Mouse (Mus musculus): ENCODE data around the gene Cog7.

Gene Cog7

DNA sequence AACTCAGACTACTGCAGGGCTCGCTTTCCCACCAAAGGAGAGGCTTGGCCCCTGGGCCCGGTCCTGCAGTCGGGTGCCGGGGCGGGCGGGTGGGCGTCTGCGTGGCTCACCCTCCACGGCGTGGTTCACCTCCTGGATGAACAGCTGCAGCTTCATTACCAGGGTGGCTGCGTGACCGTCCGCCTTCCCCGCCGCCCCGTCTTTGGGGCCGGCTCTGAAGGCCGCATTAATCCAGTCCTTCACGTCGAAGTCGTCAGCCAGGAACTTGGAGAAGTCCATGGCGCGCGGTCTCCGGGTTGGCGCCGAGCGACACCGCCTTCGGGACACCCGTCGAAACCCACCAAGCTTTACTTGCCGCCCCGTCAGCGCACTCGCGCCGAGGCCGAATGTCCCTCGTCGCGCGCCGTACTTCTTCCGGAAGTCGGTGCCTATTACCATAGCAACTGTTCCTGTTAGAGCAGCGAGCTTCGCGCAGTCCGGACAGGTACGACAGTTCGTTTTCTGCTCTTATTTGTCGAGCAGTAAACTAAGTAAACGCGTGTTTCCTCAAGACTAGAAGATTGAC, at the start of gene Cog7:
Gene Cog7, minus strand, starts transcription at position 405 of the 565 bp plus-strand sequence.
- peak; percentile 97 for DNase-seq (ENCODE audit: low read depth, low spot score)

DNA sequence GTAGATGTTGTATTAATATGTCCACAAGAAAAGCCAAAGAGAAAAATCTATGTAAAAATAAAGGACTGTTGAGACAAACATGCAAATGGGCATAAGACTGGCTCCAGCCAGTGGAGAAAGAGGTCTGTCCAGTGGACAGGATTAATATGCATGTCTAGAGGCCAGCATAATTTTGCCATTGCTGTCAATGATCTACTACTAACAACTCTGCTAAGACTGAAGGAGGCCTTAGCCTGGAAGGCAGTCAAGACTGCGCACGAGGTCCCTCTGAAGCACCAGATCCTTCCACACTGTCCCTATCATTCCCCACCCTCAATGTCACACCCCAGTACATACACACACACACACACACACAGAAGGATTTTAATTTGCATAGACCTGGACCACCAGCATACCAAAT, 40.6 kb upstream of the Cog7 start:
- DNase-seq (ENCODE audit: low read depth, low spot score): no peak

- peak; percentile 96 for DNase-seq (ENCODE audit: low read depth, low spot score)
Observed at GRCm38 (mm10) chr7:122020667-122021354, 39.3 kb upstream of the Cog7 start, which contains the start of gene Gga2. Gga2 (minus strand) TSS chr7:122021222.

DNA sequence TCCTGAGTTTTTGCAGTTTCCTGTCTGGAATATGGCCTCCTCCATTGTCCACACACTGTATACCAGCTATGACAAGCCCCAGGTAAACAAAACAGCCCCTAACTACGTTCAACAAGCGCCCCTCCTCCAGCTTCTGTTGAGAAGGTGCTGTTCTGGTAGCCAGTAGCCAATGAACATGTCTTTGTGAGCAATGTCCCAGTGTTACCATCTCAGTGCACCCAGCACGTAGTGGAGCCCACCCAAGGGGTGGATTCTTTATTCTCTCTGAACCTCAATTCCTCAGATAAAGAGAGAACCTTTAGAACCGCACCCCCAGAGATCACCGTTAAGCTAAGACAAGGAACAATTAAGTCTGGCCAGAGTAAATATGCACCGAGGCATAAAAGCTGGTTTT, 38.8 kb upstream of the Cog7 start:
- DNase-seq (ENCODE audit: low read depth, low spot score): no peak

DNA sequence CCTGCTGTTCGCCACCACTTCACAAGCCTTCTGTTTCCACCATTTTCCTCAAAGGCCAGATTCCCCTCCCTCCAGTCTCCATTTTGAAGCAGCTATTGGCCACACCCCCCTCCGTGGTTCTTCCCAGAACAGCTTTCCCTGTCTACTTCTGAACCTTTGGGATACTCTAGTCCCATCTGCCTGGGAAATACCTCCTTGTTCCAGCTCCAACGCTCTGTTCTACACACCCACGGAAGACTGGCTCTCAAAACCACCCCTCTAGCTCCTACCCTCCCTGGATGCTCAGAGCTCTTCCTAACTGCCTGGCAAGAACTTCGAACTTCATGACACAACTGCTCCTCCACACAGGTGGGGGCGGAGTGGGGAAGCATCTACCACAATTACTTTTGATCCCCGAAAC, 37.5 kb upstream of the Cog7 start:
- DNase-seq (ENCODE audit: low read depth, low spot score): peak; percentile 74

GRCm38 (mm10) chr7:122018247-122018646, 36.7 kb upstream of the Cog7 start:
- DNase-seq (ENCODE audit: low read depth, low spot score): peak; percentile 75

DNA sequence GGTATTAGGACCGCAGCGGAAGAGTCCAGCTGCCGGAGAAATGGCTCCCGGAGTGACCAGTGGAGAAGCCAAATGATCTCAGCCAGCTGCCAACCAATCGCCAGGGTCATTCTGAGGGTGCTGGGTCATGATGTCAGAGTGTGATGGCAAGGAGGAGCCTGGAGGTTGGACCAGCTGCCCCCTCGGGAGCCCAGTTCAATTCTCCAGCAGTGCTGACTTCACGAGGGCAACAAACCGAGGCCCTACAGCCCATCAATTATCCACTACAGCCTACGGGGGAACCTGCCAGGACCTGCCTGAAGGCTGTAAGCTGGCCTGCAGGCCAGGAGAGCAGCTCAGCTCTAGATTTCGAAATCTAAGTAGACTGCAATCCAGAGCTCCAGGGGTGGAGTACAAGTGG, 34.2 kb upstream of the Cog7 start:
- no peak for DNase-seq (ENCODE audit: low read depth, low spot score)

- DNase-seq (ENCODE audit: low read depth, low spot score): peak; percentile 38
Observed at GRCm38 (mm10) chr7:122015105-122015504, 33.6 kb upstream of the Cog7 start.

DNA sequence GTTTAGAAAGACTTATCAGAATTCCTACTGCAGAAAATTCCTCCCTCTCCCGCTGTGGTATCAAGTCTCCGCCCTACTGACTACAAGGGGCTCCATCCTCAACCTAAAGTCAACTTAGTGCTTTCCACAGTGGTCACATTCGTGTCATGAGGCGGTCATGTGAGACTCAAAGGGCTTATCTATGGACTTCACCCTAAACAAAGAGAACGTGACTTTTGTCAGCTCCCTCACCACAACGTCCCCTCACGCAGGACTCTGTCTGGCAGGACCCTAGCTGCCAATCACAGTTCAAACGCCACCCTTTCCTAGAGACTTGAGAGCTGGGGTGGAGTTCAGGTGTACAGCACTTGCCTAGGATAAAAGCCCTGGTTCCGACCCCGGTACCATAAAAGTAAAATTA, 31.4 kb upstream of the Cog7 start:
- no peak for DNase-seq (ENCODE audit: low read depth, low spot score)

- DNase-seq (ENCODE audit: low read depth, low spot score): no peak
Observed at GRCm38 (mm10) chr7:122012370-122012769, 30.9 kb upstream of the Cog7 start.

GRCm38 (mm10) chr7:122000396-122000795, 18.9 kb upstream of the Cog7 start:
- no peak for DNase-seq (ENCODE audit: low read depth, low spot score)

DNA sequence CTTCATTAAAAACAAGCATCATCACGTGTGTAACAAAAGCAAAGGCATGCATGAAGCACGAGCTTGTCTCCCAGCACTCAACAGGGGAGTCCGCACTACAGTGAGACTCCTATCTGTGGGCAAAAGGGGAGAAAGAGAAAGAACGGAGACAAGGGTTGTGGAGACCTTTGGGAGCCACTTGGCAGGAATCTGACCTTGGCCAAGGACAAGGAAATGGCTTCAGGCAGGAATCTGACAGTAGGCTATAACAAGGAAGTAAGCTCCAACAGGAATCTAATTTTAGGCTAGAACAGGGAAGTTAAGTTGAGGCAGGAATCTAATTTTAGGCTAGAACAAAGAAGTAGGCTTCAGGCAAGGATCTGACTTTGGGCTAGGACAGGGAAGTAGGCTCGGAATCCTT, 14.4 kb upstream of the Cog7 start:
- peak; percentile 70 for DNase-seq (ENCODE audit: low read depth, low spot score)

DNA sequence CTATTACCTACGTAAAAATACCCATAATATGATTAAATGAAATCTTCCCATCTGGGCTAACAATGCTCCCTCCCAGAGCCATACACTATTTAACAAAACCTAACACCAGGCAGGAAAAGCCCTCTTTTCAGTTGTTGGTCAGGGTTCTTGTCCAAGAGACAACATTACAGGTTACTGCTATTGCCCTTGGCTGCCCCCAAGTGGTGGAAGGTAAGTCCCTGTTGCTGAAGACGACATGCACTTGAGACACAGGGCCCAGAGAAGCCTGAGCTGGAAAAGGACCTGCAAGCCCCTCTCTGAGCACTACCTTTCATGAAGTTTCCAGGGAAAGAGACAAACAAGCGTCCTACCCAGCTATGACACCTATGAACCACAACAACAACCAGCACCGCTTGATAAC, 6.5 kb downstream of the Cog7 start:
- peak; percentile 73 for DNase-seq (ENCODE audit: low read depth, low spot score)

DNA sequence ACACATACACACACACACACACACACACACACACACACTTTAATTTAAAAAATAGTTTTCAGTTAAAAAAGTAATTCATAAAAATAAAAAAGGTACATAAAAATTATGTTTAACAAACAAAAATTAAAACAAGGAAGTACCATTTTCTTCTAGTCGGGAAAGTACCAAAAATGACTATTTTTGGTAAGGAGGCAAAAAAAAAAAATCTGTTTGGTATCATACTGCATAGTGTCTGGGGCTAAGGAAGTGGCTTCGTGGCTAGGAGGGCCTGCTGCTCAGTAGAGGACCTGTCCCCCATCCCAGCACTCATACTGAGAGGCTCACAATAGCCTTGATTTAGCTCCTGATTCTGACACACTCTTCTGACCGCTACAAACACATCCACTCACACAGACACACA, 9.8 kb downstream of the Cog7 start:
- no peak for DNase-seq (ENCODE audit: low read depth, low spot score)

DNA sequence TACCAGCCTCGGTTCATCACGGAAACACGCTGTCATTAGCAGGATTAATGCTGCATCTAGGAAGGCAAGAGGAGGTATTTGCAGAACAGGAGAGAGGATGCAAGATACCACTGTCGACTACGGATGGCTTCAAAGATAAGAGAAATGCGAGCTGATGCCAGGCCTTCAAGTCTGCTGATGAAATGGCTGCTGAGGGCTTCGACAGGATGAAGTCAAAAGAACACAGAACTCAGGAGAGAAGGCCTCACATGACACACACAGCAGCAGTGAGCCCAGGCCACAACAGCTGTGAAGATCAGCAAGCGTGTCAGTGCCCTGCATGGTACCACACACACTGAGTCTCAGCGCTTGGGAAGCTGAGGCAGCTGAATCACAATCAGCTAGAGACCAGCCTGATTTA, 11.3 kb downstream of the Cog7 start:
- no peak for DNase-seq (ENCODE audit: low read depth, low spot score)

GRCm38 (mm10) chr7:121968816-121969215, 12.7 kb downstream of the Cog7 start:
- no peak for DNase-seq (ENCODE audit: low read depth, low spot score)

GRCm38 (mm10) chr7:121968242-121968641, 13.3 kb downstream of the Cog7 start:
- DNase-seq (ENCODE audit: low read depth, low spot score): no peak

DNA sequence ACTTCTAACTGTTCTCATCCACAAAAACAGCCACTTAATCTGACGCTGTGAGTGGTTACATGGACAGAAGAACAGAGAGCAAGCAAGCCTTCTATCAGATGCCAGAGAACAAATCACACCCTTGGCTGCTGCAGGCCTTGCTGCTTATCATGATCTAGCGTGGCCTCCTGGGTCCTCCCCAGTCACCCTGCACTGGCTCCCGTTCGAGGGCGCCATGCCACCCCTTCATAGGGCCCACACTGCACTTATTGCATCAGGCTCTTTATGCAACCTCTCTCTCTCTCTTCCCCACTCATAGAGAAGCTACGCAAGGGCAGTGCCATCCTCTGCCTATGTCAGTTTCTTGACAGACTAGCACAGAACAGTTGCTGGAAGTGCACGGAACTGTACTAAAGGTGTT, 15.3 kb downstream of the Cog7 start:
- no peak for DNase-seq (ENCODE audit: low read depth, low spot score)

DNA sequence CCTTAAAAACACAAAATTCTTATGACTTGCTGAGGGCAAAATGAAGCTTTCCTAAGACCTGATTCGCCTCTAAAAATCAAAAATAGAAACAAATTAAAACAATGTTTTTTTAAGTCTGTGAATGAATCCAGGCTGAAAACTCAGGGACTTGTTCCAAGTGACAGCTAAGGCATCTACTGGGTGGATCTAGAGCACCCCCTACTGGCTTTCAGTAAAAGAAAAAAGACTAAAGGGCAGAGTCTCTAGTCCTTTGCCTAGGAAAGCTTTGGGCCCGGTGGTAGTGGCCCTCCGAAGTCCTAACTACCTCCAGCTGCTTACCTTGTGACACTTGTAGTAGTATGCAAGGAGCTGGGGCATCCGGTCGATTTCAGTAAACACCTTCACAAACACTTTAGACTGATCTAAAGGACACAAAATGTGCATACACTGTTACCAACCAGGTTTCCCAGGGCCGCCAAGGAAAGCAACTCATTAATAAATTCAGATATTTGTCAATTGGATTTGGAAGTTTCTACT, 17.6 kb downstream of the Cog7 start:
- DNase-seq (ENCODE audit: low read depth, low spot score): peak; percentile 72

DNA sequence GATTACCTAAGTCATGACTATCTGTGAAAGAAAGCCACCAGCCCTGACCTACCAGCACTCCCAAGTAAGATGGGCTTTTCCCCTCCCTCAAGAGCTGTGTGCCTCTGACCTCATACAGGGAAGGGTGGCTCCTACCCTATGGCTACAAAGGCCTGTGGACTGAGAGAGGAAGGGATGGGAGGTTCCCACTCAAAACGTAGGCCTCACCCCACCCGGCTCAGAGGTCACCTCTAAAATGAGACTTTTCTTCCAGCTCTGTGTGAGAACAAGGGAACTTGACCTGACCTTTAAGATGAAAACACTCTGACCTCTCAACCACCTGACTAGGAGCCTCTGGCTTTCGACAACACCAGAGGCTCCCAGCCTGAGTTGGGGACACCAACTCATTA, 18.9 kb downstream of the Cog7 start:
- peak; percentile 82 for DNase-seq (ENCODE audit: low read depth, low spot score)

- no peak for DNase-seq (ENCODE audit: low read depth, low spot score)
Observed at GRCm38 (mm10) chr7:121961913-121962570, 19.5 kb downstream of the Cog7 start.

DNA sequence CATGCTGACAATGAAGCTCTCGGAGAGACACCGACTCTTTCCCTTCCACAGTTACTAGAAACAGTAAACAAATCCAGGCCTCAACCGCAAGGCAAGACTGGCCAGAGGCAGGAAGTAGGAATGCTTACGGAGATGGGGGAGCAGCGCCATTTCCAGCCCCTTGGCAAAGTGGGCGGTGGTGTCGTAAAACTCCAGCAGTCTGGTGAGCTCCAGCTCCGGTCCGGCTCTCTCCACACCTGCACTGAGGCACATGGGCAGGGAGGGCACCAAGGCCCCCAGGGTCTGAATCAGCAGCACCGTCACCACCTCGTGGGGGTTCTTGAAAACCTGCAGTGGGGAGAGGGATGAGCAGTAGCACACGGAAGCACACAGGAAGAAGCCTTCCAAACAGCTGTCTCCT, 25.7 kb downstream of the Cog7 start:
- DNase-seq (ENCODE audit: low read depth, low spot score): no peak

All from ZHBTc4 (cell line).